Mouse (Mus musculus) limb, embryonic 11.5 days (tissue): ENCODE results near the gene Kbtbd4. TPM values are rescaled to one million over a fixed set of nuclear protein-coding genes. Genes with fewer than 3 reads are reported as not detected.

Source experiments
- ATAC-seq: fragments of 200-750 bp; cut with Nextera tagmentation; 2 replicates; pipeline ENCODE4 v1.8.0; 2017; ENCODE audit warnings: low read depth; ENCODE audit not compliant: insufficient number of reproducible peaks, low FRiP score, low TSS enrichment
- DNase-seq: peaks from one replicate; pipeline ENCODE4 v3.0.0-alpha.2; 2015; ENCODE audit warnings: low spot score
- H3K27ac ChIP-seq: fragments of 300-500 bp; sonication (generic); replicated peaks from 2 replicates; pipeline ENCODE4 v1.5.1; 2014; ENCODE audit warnings: low read depth, mild to moderate bottlenecking, low read length
- H3K27me3 ChIP-seq: fragments of 300-500 bp; sonication (generic); 2 replicates; pipeline ENCODE4 v1.6.1; 2014; ENCODE audit warnings: mild to moderate bottlenecking, low read length, mixed read lengths; ENCODE audit not compliant: control insufficient read depth, insufficient read depth
- H3K36me3 ChIP-seq: fragments of 300-500 bp; sonication (generic); 2 replicates; pipeline ENCODE4 v1.6.1; 2014; ENCODE audit warnings: mild to moderate bottlenecking, low read length, moderate library complexity, mixed read lengths; ENCODE audit not compliant: control insufficient read depth, insufficient read depth
- H3K4me1 ChIP-seq: fragments of 300-500 bp; sonication (generic); 2 replicates; pipeline ENCODE4 v1.6.1; 2014; ENCODE audit warnings: low read length, mixed read lengths; ENCODE audit not compliant: control insufficient read depth, insufficient read depth
- H3K4me2 ChIP-seq: fragments of 300-500 bp; sonication (generic); 2 replicates; pipeline ENCODE4 v1.6.1; 2014; ENCODE audit warnings: low read depth, mild to moderate bottlenecking, moderate library complexity; ENCODE audit not compliant: severe bottlenecking
- H3K4me3 ChIP-seq: fragments of 300-500 bp; sonication (generic); 2 replicates; pipeline ENCODE4 v1.5.1; 2014; ENCODE audit warnings: low read depth, low read length
- H3K9ac ChIP-seq: fragments of 300-500 bp; sonication (generic); 2 replicates; pipeline ENCODE4 v1.6.1; 2014; ENCODE audit warnings: mild to moderate bottlenecking, low read length
- H3K9me3 ChIP-seq: fragments of 300-500 bp; sonication (generic); 2 replicates; pipeline ENCODE4 v1.6.1; 2016; ENCODE audit warnings: low read length; ENCODE audit not compliant: control insufficient read depth
- WGBS: fragments of 180-500 bp; shearing (Covaris S2); extraction: QIAGEN DNeasy Blood & Tissue Kit; methylation state at CpG from one replicate; pipeline ENCODE4 v1.1.7; 2014; 5-methylcytosine and 5-hydroxymethylcytosine counted together
- polyA plus RNA-seq: library from polyadenylated mRNA; unstranded; fragments of >200 nt; fragmentation: Nextera tagmentation; extraction: Ambion mirVana; gene quantifications from 2 replicates; pipeline ENCODE4 v1.2.1, GENCODE M21; 2014

Gene Kbtbd4
- polyA plus RNA-seq, 1 experiment from 2014 or later = 47.5 TPM

DNA sequence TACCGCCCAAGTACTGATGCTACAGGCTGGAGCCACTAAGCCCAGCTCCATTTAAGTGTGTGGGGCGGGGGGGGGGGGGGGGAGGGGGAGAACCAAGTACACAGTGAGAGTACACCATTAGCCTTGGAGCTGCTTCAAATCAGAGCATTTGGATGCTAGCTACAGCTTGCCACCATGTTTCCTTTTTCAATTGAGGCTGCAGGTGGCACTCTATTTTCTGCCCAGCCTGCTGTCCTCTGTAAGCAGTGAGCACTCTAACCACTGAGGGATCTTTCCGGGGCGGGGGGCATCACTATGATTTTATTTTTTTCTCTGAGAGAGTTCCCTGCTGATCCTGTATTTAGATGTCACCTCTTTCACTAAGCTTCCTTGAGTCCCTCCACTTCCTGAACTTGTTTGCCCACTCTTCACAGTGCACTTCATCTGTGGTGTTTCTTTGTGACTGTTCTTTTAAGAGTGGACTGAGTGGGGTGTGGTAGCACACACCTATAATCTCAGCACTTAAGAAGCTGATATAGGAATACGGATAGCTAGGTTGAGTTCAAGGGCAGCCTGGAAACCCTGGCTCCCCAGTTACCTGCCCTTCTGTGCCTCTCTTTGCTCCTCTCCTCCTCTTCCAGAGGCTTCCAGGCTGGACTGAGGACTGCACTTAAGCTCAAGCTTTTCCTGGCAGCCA is 26.8 kb upstream of the Kbtbd4 start:
- no peak overlapping the region for H3K9ac ChIP-seq
- no peaks in the 10 kb centered on the region for H3K9me3 ChIP-seq
- 66% methylated on average over 4 of the region's 5 CpGs for WGBS
- no peaks in the 10 kb centered on the region for H3K4me1 ChIP-seq
- H3K27me3 ChIP-seq = no peaks in the 10 kb centered on the region
- H3K4me3 ChIP-seq = no peak overlapping the region
- no peak overlapping the region for H3K4me2 ChIP-seq
- H3K36me3 ChIP-seq = no peaks in the 10 kb centered on the region
- no peak for DNase-seq
- H3K27ac ChIP-seq = no peak overlapping the region
- ATAC-seq = no peak

DNA sequence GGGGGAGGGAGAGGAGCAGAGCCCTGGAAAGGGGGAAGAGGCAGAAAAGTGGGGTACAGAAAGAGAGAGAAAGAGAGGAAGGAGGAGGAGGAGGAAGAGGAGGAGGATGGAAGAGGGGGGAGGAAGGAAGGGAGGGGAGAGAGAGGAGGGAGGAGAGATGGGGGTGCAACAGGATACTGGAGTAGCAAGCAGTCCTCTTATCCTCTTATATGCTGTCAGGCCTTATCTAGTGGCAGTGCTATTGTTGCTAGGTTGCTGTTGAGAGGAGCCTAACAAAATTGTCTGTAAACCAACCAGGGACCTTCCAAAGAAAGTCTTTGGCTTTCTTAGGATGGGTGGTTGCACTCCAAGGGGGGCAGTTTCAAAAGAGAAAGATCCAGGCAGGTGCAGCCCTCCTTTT is 25.1 kb upstream of the Kbtbd4 start:
- ATAC-seq = no peak
- H3K4me3 ChIP-seq = no peak overlapping the region

DNA sequence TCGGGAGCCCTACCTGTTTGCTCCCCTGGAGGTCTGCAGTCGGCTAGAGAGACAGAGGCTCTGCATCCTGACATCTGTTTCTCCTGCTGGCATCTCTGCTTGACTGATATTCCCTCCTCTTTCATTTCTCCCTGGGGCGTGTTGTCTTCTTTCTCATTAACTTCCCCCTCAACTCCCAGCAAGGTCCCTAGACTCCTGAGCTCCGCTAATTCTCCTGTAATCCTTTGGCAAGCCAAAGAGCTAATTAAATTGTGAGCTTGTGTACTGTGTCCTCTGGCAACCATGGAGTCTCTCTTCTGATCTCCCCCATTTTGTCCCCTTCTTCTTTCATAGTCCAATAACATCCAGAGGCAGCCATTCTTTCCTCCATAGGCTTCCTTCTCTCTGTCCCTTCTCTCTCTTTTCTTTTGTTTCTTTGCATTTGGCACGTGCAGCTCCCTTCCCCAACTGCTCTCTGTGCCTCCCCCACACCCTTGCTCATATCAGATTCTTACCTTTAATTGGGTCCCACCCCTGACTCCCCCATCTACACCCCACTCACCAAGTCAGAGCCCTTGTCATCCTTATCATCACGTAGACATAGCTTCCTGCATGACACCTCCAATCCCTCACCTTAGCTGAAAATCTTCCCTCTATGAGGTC is 24.3 kb upstream of the Kbtbd4 start:
- H3K4me1 ChIP-seq = no peaks in the 10 kb centered on the region; the same call in 1 of the 2 replicates
- no peaks in the 10 kb centered on the region for H3K9me3 ChIP-seq
- H3K36me3 ChIP-seq = no peaks in the 10 kb centered on the region
- H3K9ac ChIP-seq = no peak overlapping the region
- H3K27me3 ChIP-seq = peaks cover 7% of the 10 kb centered on the region
- no peak overlapping the region for H3K27ac ChIP-seq
- WGBS = 30% methylated on average over 6 of the region's 6 CpGs
- DNase-seq = no peak
- H3K4me3 ChIP-seq = no peak overlapping the region
- ATAC-seq = no peak
- H3K4me2 ChIP-seq = no peak overlapping the region

More for the DNA sequence above, 25.1 kb upstream of the Kbtbd4 start:
- no peaks in the 10 kb centered on the region for H3K4me1 ChIP-seq
- H3K27me3 ChIP-seq = no peaks in the 10 kb centered on the region; the same call in 1 of the 2 replicates
- DNase-seq = no peak
- H3K27ac ChIP-seq = no peak overlapping the region
- no peak overlapping the region for H3K9ac ChIP-seq
- no peaks in the 10 kb centered on the region for H3K9me3 ChIP-seq
- H3K4me2 ChIP-seq = no peak overlapping the region
- no peaks in the 10 kb centered on the region for H3K36me3 ChIP-seq

DNA sequence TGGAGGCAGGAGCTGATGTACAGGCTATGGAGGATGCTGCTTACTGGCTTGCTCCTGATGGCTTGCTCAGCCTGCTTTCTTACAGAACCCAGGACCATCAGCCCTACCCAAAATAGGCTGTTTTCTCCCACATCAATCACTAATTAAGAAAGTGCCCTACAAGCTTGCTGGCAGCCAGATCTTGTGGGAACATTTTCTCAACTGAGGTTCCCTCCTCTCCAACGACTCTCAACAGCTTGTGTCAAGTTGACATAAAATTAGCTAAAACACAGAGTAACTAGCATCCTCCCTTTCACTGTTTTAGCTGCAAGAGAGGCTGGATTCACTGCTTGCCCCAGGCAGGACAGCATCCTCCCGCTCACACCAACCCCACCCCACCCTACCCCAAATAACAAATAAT is 22.7 kb upstream of the Kbtbd4 start:
- Histone ChIP-seq H3K4me3 (no peak overlapping the region), H3K4me2 (no peak overlapping the region), H3K9me3 (no peaks in the 10 kb centered on the region), H3K36me3 (no peaks in the 10 kb centered on the region), H3K27me3 (peaks cover 23% of the 10 kb centered on the region), H3K4me1 (peaks cover 3% of the 10 kb centered on the region), H3K27ac (no peak overlapping the region), H3K9ac (no peak overlapping the region)
- no peak for DNase-seq
- no peak for ATAC-seq
- WGBS = 72% methylated on average over 2 of the region's 2 CpGs

DNA sequence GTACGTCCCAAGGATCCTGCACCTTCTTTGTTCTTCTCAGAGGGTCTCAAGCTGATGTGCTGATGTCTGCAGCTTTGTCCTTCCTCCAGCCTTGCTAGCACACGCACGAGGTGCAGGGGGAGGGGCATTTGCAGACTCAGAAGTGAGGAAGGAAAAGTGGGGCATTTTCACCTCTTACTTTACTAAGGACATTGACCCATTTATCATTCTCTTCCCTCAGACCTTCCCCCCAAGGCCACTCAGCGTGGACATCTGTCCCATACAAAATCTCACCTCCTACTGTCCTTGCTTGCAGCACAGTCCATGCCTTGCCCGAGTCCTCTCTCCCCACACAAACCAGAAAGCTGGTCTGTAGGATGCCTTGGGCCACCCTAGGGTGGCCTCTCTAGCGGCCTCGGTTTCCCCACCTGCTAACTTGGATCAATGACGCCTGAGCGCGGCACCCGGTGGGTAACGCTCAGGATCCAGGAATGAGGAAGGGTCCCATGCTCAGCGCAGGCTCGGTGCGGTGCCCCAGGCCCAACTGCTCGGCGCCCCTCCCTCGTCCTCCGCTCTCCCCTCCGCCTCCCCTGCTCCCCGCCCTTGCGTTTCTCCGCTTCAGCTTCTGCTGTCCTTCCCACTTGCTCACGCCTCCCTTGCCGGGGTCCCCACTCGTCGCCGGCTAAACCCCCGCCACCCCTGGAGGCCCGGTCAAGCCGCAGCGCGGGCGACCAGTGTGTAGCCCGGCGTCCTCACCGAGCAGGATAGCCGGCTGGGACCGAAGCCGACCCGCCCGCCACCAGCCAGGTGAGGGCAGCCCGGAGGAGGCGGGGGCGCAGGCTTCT is 19.1 kb upstream of the Kbtbd4 start, which contains the start of gene C1qtnf4:
TSS of gene C1qtnf4 (plus strand) at position 643 of the 824 bp plus-strand sequence.
- Histone ChIP-seq H3K4me1 (peaks cover 3% of the 10 kb centered on the region), H3K36me3 (no peaks in the 10 kb centered on the region), H3K9me3 (no peaks in the 10 kb centered on the region), H3K4me3 (peak within 1 kb of the TSS; percentile 55), H3K9ac (peak within 1 kb of the TSS; percentile 63), H3K27me3 (peaks cover 52% of the 10 kb centered on the region), H3K4me2 (peak within 1 kb of the TSS; percentile 95), H3K27ac (no peak within 1 kb of the TSS)
- ATAC-seq = peak; percentile 44; the same call in 1 of the 2 replicates
- DNase-seq = peak; percentile 69
- 2% methylated on average over 45 of the region's 45 CpGs for WGBS

DNA sequence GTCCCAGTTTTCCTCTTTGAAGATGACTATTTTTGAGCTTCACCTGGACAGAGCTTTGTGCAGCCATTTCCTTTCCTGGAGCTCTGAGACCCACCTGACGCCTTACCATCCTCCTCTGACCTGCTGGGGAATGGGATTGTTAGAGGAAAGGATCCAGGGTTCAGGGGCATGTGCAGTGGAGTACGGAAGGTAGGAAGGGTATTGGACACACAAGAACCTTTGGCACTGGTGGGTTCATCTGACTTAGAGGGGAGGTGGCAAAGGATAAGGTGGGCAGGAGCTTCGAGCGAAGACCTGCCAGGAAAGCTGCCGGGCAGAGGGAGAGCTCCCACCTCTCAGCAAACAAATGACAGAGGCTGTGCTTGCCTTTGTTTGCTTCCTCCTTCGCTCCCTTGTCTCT is 18.1 kb upstream of the Kbtbd4 start:
- ATAC-seq (no peak), DNase-seq (no peak)
- Histone ChIP-seq H3K4me1 (peaks cover 3% of the 10 kb centered on the region), H3K27ac (no peak overlapping the region), H3K27me3 (peaks cover 52% of the 10 kb centered on the region), H3K4me3 (peak overlapping the region; percentile 55; the same call in 1 of the 2 replicates), H3K36me3 (no peaks in the 10 kb centered on the region), H3K4me2 (peak overlapping the region; percentile 95), H3K9ac (no peak overlapping the region), H3K9me3 (no peaks in the 10 kb centered on the region)
- 44% methylated on average over 6 of the region's 6 CpGs for WGBS

DNA sequence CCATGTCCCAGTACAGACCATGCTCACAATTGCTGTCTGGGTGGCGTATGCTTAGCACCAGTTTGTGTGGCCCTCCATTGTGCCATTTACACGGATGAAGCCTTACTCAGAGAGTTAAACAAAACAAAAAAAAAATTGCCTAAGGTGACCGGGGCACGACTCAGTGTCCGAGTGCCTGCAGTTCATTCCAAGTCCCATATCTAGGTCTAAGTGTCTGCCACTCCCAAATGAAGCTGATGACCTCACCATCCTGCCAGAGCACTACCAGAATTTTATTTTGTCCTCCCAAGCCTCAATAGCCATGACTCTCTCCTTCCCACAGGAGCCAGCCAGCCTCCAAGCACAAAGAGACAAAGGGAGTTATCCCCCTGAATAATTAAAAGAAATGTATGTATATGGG is 16.9 kb upstream of the Kbtbd4 start:
- no peak for DNase-seq
- ATAC-seq = no peak
- no peak overlapping the region for H3K4me3 ChIP-seq
- H3K9me3 ChIP-seq = no peaks in the 10 kb centered on the region
- WGBS = 72% methylated on average over 5 of the region's 5 CpGs
- no peaks in the 10 kb centered on the region for H3K36me3 ChIP-seq
- H3K4me2 ChIP-seq = no peak overlapping the region
- H3K4me1 ChIP-seq = peaks cover 3% of the 10 kb centered on the region
- no peak overlapping the region for H3K27ac ChIP-seq
- H3K9ac ChIP-seq = no peak overlapping the region
- H3K27me3 ChIP-seq = peaks cover 52% of the 10 kb centered on the region
